Mouse (Mus musculus): ENCODE results near the gene Mertk.

DNA sequence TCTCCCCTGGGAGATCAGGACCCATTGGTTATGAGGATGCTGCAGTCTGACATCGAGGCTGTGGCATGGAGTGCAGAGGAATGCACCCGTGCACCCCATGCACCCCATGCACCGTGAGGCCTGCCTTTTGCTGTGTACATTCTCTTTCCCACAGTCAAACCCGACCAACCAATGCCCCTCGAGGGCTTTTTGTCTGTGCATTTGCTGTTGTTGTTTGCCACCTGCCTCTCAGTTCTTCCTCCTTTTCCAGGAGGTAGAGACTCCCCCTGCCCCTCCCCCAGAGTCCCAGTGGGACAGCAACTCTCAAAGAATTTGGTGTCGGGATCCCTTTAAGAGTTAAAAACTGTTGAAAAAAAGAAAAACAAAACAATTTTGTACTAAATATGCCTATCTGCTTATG is 49.4 kb downstream of the Mertk start:
- TF ChIP-seq POLR2A (IDR thresholded peaks at IDR 0.05; ENCODE audit: low read depth, low read length), result no peak
- no peak for TF ChIP-seq EP300 (IDR thresholded peaks at IDR 0.05; ENCODE audit: low read length)
